Mouse (Mus musculus): ENCODE data around the gene Tti1. TPM values are rescaled to one million over a fixed set of nuclear protein-coding genes. Genes with fewer than 3 reads are reported as not detected.
"Not testable (repeated sequence)": the region's sequence is repeated elsewhere in the genome, so short reads cannot be mapped to it uniquely, and the experiment has no call there.

Gene Tti1
- polyA plus RNA-seq, 1 experiment = not detected

- TF ChIP-seq CTCF (IDR thresholded peaks at IDR 0.05; ENCODE audit: insufficient read depth, low read depth, low read length) (no peak), POLR2A (IDR thresholded peaks at IDR 0.05; ENCODE audit: insufficient read depth, low read depth, low read length) (no peak)
- WGBS = 82% methylated on average over 5 of the region's 5 CpGs
- peaks cover 8% of the 10 kb centered on the region; the same call in 1 of the 2 replicates for H3K4me1 ChIP-seq (ENCODE audit: control insufficient read depth, insufficient read depth, low read length)
- no peak overlapping the region for H3K27ac ChIP-seq (ENCODE audit: insufficient read depth, low read depth, low read length)
- H3K4me3 ChIP-seq (ENCODE audit: insufficient read depth, low read depth, low read length) = no peak overlapping the region
Measured at GRCm38 (mm10) chr2:158065064-158065463, 36.8 kb upstream of the Tti1 start.

- TF ChIP-seq CTCF (IDR thresholded peaks at IDR 0.05; ENCODE audit: insufficient read depth, low read depth, low read length) = no peak
- TF ChIP-seq POLR2A (IDR thresholded peaks at IDR 0.05; ENCODE audit: insufficient read depth, low read depth, low read length) = no peak
- WGBS = 48% methylated on average over 3 of the region's 3 CpGs
- Histone ChIP-seq H3K27ac (ENCODE audit: insufficient read depth, low read depth, low read length) (no peak overlapping the region), H3K4me3 (ENCODE audit: insufficient read depth, low read depth, low read length) (no peak overlapping the region), H3K4me1 (ENCODE audit: control insufficient read depth, insufficient read depth, low read length) (peaks cover 8% of the 10 kb centered on the region; the same call in 1 of the 2 replicates)
Measured at GRCm38 (mm10) chr2:158064571-158065048, 36.4 kb upstream of the Tti1 start.

- peaks cover 8% of the 10 kb centered on the region; the same call in 1 of the 2 replicates for H3K4me1 ChIP-seq (ENCODE audit: control insufficient read depth, insufficient read depth, low read length)
- TF ChIP-seq CTCF (IDR thresholded peaks at IDR 0.05; ENCODE audit: insufficient read depth, low read depth, low read length) (no peak), POLR2A (IDR thresholded peaks at IDR 0.05; ENCODE audit: insufficient read depth, low read depth, low read length) (no peak)
- 95% methylated on average over 3 of the region's 3 CpGs for WGBS
Measured at GRCm38 (mm10) chr2:158063036-158063435, 34.8 kb upstream of the Tti1 start.

GRCm38 (mm10) chr2:158059666-158060105 lies 31.5 kb upstream of the Tti1 start:
- TF ChIP-seq POLR2A (IDR thresholded peaks at IDR 0.05; ENCODE audit: insufficient read depth, low read depth, low read length) (no peak), CTCF (IDR thresholded peaks at IDR 0.05; ENCODE audit: insufficient read depth, low read depth, low read length) (no peak)
- 59% methylated on average over 8 of the region's 8 CpGs for WGBS
- no peaks in the 10 kb centered on the region for H3K4me1 ChIP-seq (ENCODE audit: control insufficient read depth, insufficient read depth, low read length)
- H3K27ac ChIP-seq (ENCODE audit: insufficient read depth, low read depth, low read length) = no peak overlapping the region
- H3K4me3 ChIP-seq (ENCODE audit: insufficient read depth, low read depth, low read length) = no peak overlapping the region

More at GRCm38 (mm10) chr2:158063036-158063435, 34.8 kb upstream of the Tti1 start:
- Histone ChIP-seq H3K4me3 (ENCODE audit: insufficient read depth, low read depth, low read length) (no peak overlapping the region), H3K27ac (ENCODE audit: insufficient read depth, low read depth, low read length) (no peak overlapping the region)

- WGBS = 53% methylated on average over 10 of the region's 10 CpGs
- TF ChIP-seq CTCF (IDR thresholded peaks at IDR 0.05; ENCODE audit: insufficient read depth, low read depth, low read length) (no peak), POLR2A (IDR thresholded peaks at IDR 0.05; ENCODE audit: insufficient read depth, low read depth, low read length) (no peak)
- Histone ChIP-seq H3K4me1 (ENCODE audit: control insufficient read depth, insufficient read depth, low read length) (no peaks in the 10 kb centered on the region), H3K27ac (ENCODE audit: insufficient read depth, low read depth, low read length) (no peak overlapping the region), H3K4me3 (ENCODE audit: insufficient read depth, low read depth, low read length) (no peak overlapping the region)
Measured at GRCm38 (mm10) chr2:158058534-158058933, 30.3 kb upstream of the Tti1 start.

DNA sequence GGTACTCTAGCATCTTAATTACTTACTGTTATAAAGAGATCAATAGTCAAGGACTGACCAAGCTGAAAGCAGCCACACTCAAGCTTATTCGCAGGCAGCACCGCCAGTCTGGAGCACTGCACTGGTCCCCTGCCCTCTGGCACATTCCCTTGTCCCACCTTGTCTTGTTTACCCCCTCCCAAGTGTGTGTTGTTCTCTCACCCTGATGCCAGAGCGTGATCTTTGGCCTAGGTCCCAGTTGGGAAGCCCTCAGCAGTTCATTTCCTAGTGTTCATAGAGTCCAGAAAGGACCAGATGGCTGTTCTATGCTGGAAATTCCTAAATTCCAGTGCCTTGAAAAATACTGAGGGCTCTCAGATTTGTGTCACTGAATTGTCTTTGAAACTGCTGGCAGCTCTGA lies 28.8 kb upstream of the Tti1 start:
- TF ChIP-seq CTCF (IDR thresholded peaks at IDR 0.05; ENCODE audit: insufficient read depth, low read depth, low read length) = no peak
- TF ChIP-seq POLR2A (IDR thresholded peaks at IDR 0.05; ENCODE audit: insufficient read depth, low read depth, low read length) = no peak
- Histone ChIP-seq H3K27ac (ENCODE audit: insufficient read depth, low read depth, low read length) (no peak overlapping the region), H3K4me1 (ENCODE audit: control insufficient read depth, insufficient read depth, low read length) (no peaks in the 10 kb centered on the region), H3K4me3 (ENCODE audit: insufficient read depth, low read depth, low read length) (no peak overlapping the region)
- WGBS = 49% methylated on average over 3 of the region's 3 CpGs

- not testable (repeated sequence) for H3K4me1 ChIP-seq (ENCODE audit: control insufficient read depth, insufficient read depth, low read length); H3K4me3 ChIP-seq (ENCODE audit: insufficient read depth, low read depth, low read length); H3K27ac ChIP-seq (ENCODE audit: insufficient read depth, low read depth, low read length)
- 94% methylated on average over 8 of the region's 8 CpGs for WGBS
Measured at GRCm38 (mm10) chr2:158055383-158055782, 27.1 kb upstream of the Tti1 start.

DNA sequence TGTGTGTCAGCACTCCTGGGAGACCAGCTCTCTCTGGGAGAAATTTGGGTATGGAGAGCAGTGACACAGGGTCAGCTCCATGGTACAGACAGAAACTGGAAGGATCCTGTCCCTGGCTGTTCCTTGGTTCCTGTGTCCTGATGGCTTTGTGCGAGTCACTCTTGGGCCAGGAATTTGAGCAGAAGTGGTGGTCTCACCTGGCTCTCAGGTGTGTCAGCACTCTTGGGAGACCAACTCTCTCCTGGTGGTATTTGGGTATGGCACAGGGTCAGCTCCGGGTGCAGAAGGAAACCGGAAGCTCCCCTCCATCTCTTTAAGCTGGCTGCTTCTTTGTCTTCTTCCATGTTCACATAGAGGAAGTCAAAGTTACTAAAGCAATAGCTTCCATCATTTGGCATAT lies 26.4 kb upstream of the Tti1 start:
- H3K27ac ChIP-seq (ENCODE audit: insufficient read depth, low read depth, low read length) = no peak overlapping the region
- H3K4me1 ChIP-seq (ENCODE audit: control insufficient read depth, insufficient read depth, low read length) = no peaks in the 10 kb centered on the region
- no peak overlapping the region for H3K4me3 ChIP-seq (ENCODE audit: insufficient read depth, low read depth, low read length)
- no peak for TF ChIP-seq POLR2A (IDR thresholded peaks at IDR 0.05; ENCODE audit: insufficient read depth, low read depth, low read length)
- no peak for TF ChIP-seq CTCF (IDR thresholded peaks at IDR 0.05; ENCODE audit: insufficient read depth, low read depth, low read length)
- 89% methylated on average over 3 of the region's 3 CpGs for WGBS

- no peak overlapping the region for H3K27ac ChIP-seq (ENCODE audit: insufficient read depth, low read depth, low read length)
- 92% methylated on average over 8 of the region's 8 CpGs for WGBS
- TF ChIP-seq POLR2A (IDR thresholded peaks at IDR 0.05; ENCODE audit: insufficient read depth, low read depth, low read length) (no peak), CTCF (IDR thresholded peaks at IDR 0.05; ENCODE audit: insufficient read depth, low read depth, low read length) (no peak)
- no peaks in the 10 kb centered on the region for H3K4me1 ChIP-seq (ENCODE audit: control insufficient read depth, insufficient read depth, low read length)
- H3K4me3 ChIP-seq (ENCODE audit: insufficient read depth, low read depth, low read length) = no peak overlapping the region
Measured at GRCm38 (mm10) chr2:158050116-158050515, 21.9 kb upstream of the Tti1 start.

- 97% methylated on average over 1 of the region's 1 CpGs for WGBS
- no peaks in the 10 kb centered on the region for H3K4me1 ChIP-seq (ENCODE audit: control insufficient read depth, insufficient read depth, low read length)
Measured at GRCm38 (mm10) chr2:158048718-158049117, 20.5 kb upstream of the Tti1 start.

More at GRCm38 (mm10) chr2:158048718-158049117, 20.5 kb upstream of the Tti1 start:
- Histone ChIP-seq H3K27ac (ENCODE audit: insufficient read depth, low read depth, low read length) (no peak overlapping the region), H3K4me3 (ENCODE audit: insufficient read depth, low read depth, low read length) (no peak overlapping the region)
- TF ChIP-seq POLR2A (IDR thresholded peaks at IDR 0.05; ENCODE audit: insufficient read depth, low read depth, low read length) (no peak), CTCF (IDR thresholded peaks at IDR 0.05; ENCODE audit: insufficient read depth, low read depth, low read length) (no peak)

All from olfactory bulb, adult 2 months (tissue).